Mouse (Mus musculus) cortical plate, adult 2 months (tissue): ENCODE measurements around the gene Gm45062.

Source experiments
- CTCF ChIP-seq: fragments of 200-500 bp; IDR thresholded peaks from 2 replicates; pipeline ENCODE4 v1.5.1; 2011; ENCODE audit warnings: mild to moderate bottlenecking, control low read depth, low read length; ENCODE audit not compliant: insufficient read depth; ENCODE audit errors: extremely low read depth
- POLR2A ChIP-seq: fragments of 200-500 bp; IDR thresholded peaks from 2 replicates; pipeline ENCODE4 v1.6.1; 2011; ENCODE audit warnings: mild to moderate bottlenecking, low read length, control low read depth; ENCODE audit not compliant: insufficient read depth; ENCODE audit errors: extremely low read depth

- TF ChIP-seq CTCF (no peak), POLR2A (no peak)
Measured at GRCm38 (mm10) chr6:8419485-8420186, 160.4 kb downstream of the Gm45062 start.
